8 mouse cellular contexts compared by ENCODE assay signal in the genomic region with DNA sequence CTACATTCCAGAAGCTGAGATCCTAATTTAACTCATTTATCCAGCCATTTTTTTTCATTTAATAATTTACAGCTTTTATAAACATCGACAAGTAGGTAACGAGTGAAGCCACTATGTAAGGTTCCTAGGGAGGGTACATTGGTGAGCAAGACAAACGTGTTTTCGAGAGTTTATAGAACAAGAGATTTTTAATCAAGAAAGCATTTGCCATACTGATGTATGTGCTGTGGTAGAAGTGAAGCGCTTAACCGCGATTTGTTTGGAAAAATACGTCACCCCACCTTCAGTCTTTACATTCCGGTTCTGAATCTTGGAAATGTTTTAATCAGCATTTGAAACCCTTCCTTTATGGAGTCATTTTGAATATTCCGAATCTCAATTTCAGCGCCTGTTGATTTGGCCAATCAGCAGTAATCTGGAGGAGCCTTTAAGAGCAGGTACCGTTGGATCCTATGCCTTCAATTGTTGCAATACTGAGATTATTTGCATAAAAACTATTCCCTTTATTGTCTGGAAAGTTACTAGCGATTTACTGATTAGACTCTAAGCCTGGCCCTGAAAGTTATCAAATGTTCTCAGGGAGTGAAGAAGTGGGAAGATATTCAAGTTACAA. TPM values are rescaled to one million over a fixed set of nuclear protein-coding genes. Genes with fewer than 3 reads are reported as not detected.
DNase-seq lines count a peak whose midpoint lies in the region; ATAC-seq and TF ChIP-seq lines count a peak whose summit lies in the region.

No protein-coding gene starts in this region.

- peak in 1 of 2 experiments; percentile 38; a peak in 1 of 4 replicates for TF ChIP-seq EP300 in MEL (IDR thresholded peaks at IDR 0.05; ENCODE audit: low read depth in 1 of 2, low read length in 2 of 2)

- WGBS in forebrain, embryonic 11.5 days: 4% methylated on average over 13 of the region's 13 CpGs
- WGBS in liver, embryonic 13.5 days (ENCODE audit: insufficient replicate concordance): 2% methylated on average over 13 of the region's 13 CpGs

- no peak for TF ChIP-seq RAD21 in MEL (IDR thresholded peaks at IDR 0.05; ENCODE audit: low read depth, low read length)

- H3K9me3 ChIP-seq in MEL (replicated peaks; ENCODE audit: insufficient read depth, low read length): no peaks in the 10 kb centered on the region
- H3K9me3 ChIP-seq in forebrain, embryonic 11.5 days (ENCODE audit: control insufficient read depth, low read length): no peaks in the 10 kb centered on the region
- H3K9me3 ChIP-seq in liver, embryonic 13.5 days (replicated peaks): no peaks in the 10 kb centered on the region

- H3K27me3 ChIP-seq in MEL (ENCODE audit: control insufficient read depth in 1 of 2, insufficient read depth in 2 of 2, low read length in 2 of 2): no peaks in the 10 kb centered on the region
- no peaks in the 10 kb centered on the region for H3K27me3 ChIP-seq in forebrain, embryonic 11.5 days (ENCODE audit: control insufficient read depth, insufficient read depth, low read length)
- H3K27me3 ChIP-seq in liver, embryonic 13.5 days: no peaks in the 10 kb centered on the region

- peaks cover 4 to 18% of the 10 kb centered on the region in 2 experiments; a peak in 3 of 4 replicates for H3K36me3 ChIP-seq in MEL (ENCODE audit: control insufficient read depth in 1 of 2, insufficient read depth in 2 of 2, low read length in 2 of 2)
- no peaks in the 10 kb centered on the region for H3K36me3 ChIP-seq in forebrain, embryonic 11.5 days (ENCODE audit: control insufficient read depth, insufficient read depth, low read length)
- H3K36me3 ChIP-seq in liver, embryonic 13.5 days: no peaks in the 10 kb centered on the region

- no peak for TF ChIP-seq CTCF in MEL (IDR thresholded peaks at IDR 0.05 in 2 of 3, conservative IDR thresholded peaks at IDR 0.05 in 1 of 3; ENCODE audit: control insufficient read depth in 1 of 3, insufficient read depth in 1 of 3, low read depth in 2 of 3, low read length in 3 of 3, poor library complexity in 1 of 3, severe bottlenecking in 1 of 3)

- peak overlapping the region; percentile 67 for H3K4me2 ChIP-seq in forebrain, embryonic 11.5 days (ENCODE audit: low read depth, low read length, severe bottlenecking)
- peak overlapping the region; percentile 80 for H3K4me2 ChIP-seq in liver, embryonic 13.5 days

- no peak for TF ChIP-seq POLR2A in MEL (IDR thresholded peaks at IDR 0.05; ENCODE audit: control insufficient read depth in 1 of 2, insufficient read depth in 1 of 2, low read depth in 1 of 2, low read length in 2 of 2, poor library complexity in 1 of 2)

- H3K79me2 ChIP-seq in MEL (ENCODE audit: control insufficient read depth, insufficient read depth, low read length, poor library complexity): peaks cover 35% of the 10 kb centered on the region

- peaks cover 4 to 12% of the 10 kb centered on the region in 2 experiments for H3K4me1 ChIP-seq in MEL (ENCODE audit: control insufficient read depth in 1 of 2, insufficient read depth in 2 of 2, low read length in 2 of 2)
- 0 out of 2 replicates have a peak, but pooled peaks cover 1% of the 10 kb centered on the region for H3K4me1 ChIP-seq in forebrain, embryonic 11.5 days (replicated peaks; ENCODE audit: control insufficient read depth, insufficient read depth, low read length)
- peaks cover 43% of the 10 kb centered on the region for H3K4me1 ChIP-seq in liver, embryonic 13.5 days (replicated peaks)

- H3K9ac ChIP-seq in MEL (ENCODE audit: control insufficient read depth, low read depth, low read length, poor library complexity, severe bottlenecking): peak overlapping the region; percentile 96
- peak overlapping the region; percentile 77 for H3K9ac ChIP-seq in forebrain, embryonic 11.5 days (ENCODE audit: low read length)
- peak overlapping the region; percentile 87 for H3K9ac ChIP-seq in liver, embryonic 13.5 days

- peak; percentile 16 for DNase-seq in kidney, adult 9 months
- DNase-seq in kidney, adult 11 months: no peak
- DNase-seq in MEL (ENCODE audit: low read depth, low spot score): peak; percentile 69
- no peak for DNase-seq in forebrain, embryonic 11.5 days (ENCODE audit: low spot score)
- no peak for DNase-seq in liver, embryonic 13.5 days
- DNase-seq in layer of hippocampus, adult 8-10 months (ENCODE audit: low spot score in 2 of 2): no peak
- no peak for DNase-seq in spleen, postnatal 14 days (ENCODE audit: low spot score in 2 of 2)
- no peak for DNase-seq in cerebellum, postnatal 14 days

- peak overlapping the region; percentile 72 for H3K27ac ChIP-seq in MEL (ENCODE audit: control insufficient read depth, low read depth, low read length)
- H3K27ac ChIP-seq in forebrain, embryonic 11.5 days (ENCODE audit: low read depth, low read length): peak overlapping the region; percentile 43; the same call in 1 of the 2 replicates
- peak overlapping the region; percentile 80 for H3K27ac ChIP-seq in liver, embryonic 13.5 days

- ATAC-seq in forebrain, embryonic 11.5 days (replicated peaks; ENCODE audit: low FRiP score): no peak; the same call in 1 of the 2 replicates
- ATAC-seq in liver, embryonic 13.5 days (ENCODE audit: low read depth): no peak

- peak overlapping the region; percentile 91 to 100 for H3K4me3 ChIP-seq in MEL (ENCODE audit: control insufficient read depth in 1 of 2, insufficient read depth in 1 of 2, low read depth in 2 of 2, low read length in 2 of 2)
- peak overlapping the region; percentile 59 for H3K4me3 ChIP-seq in forebrain, embryonic 11.5 days (ENCODE audit: low read depth, low read length)
- H3K4me3 ChIP-seq in liver, embryonic 13.5 days (replicated peaks): peak overlapping the region; percentile 88

TF ChIP-seq in MEL, 35 proteins besides CTCF, POLR2A, EP300 and RAD21:
- TF ChIP-seq USF1 (IDR thresholded peaks at IDR 0.05; ENCODE audit: low read depth, low read length): no peak
- peak; percentile 1; the same call in 1 of the 2 replicates for TF ChIP-seq SIN3A (IDR thresholded peaks at IDR 0.05; ENCODE audit: low read length)
- no peak; the same call in 1 of the 2 replicates for TF ChIP-seq E2F4 (IDR thresholded peaks at IDR 0.05; ENCODE audit: borderline replicate concordance, low read depth, low read length)
- TF ChIP-seq TBP (IDR thresholded peaks at IDR 0.05; ENCODE audit: low read depth, low read length): no peak; the same call in 1 of the 2 replicates
- peak; percentile 34; the same call in 1 of the 2 replicates for TF ChIP-seq TCF12 (IDR thresholded peaks at IDR 0.05; ENCODE audit: low read depth, low read length)
- TF ChIP-seq TAL1 (IDR thresholded peaks at IDR 0.05; ENCODE audit: low read length): no peak
- TF ChIP-seq KAT2A (conservative IDR thresholded peaks at IDR 0.05; ENCODE audit: low read depth, low read length): no peak
- TF ChIP-seq HCFC1 (IDR thresholded peaks at IDR 0.05; ENCODE audit: low read depth, low read length): 0 out of 2 replicates have a peak, but pooled peaks have one; percentile 10
- peak; percentile 31; the same call in 1 of the 2 replicates for TF ChIP-seq GATA1 (IDR thresholded peaks at IDR 0.05; ENCODE audit: low read depth, low read length)
- TF ChIP-seq ETS1 (IDR thresholded peaks at IDR 0.05; ENCODE audit: low read depth, low read length): 0 out of 2 replicates have a peak, but pooled peaks have one; percentile 19
- no peak for TF ChIP-seq NRF1 (IDR thresholded peaks at IDR 0.05; ENCODE audit: insufficient read depth, low read depth, low read length, poor library complexity, severe bottlenecking)
TF ChIP-seq in MEL: peak in this region for 5.

RNA-seq across cellular contexts. Expression of a gene that starts 0.8 kb away (rescaled TPM):
- 27.8 and 31.1 TPM in 2 replicates for total RNA-seq in MEL (2012; rRNA removed)
- polyA plus RNA-seq in MEL (2012; ENCODE audit: insufficient read depth in 1 of 2, insufficient read length in 2 of 2, low read depth in 1 of 2, low replicate concordance in 2 of 2, missing spikeins in 1 of 2): 10 to 100 TPM in 1 of 2 experiments, not detected in 1; 85.9 TPM
- polyA plus RNA-seq in forebrain, embryonic 11.5 days (2014; fragmentation: Nextera tagmentation; extraction: Ambion mirVana): 54.8 and 68.5 TPM in 2 replicates
- 5.7 and 9.2 TPM in 2 replicates for polyA plus RNA-seq in liver, embryonic 13.5 days (2015; fragmentation: Nextera tagmentation; extraction: Ambion mirVana)
- total RNA-seq in layer of hippocampus, adult 8-10 months (2022): 10 to 100 TPM; 25.5 to 35.9 (median 31.1) TPM

RNA-seq across cellular contexts. Expression of a gene that starts 51.0 kb away (rescaled TPM):
- not detected in 2 replicates for total RNA-seq in MEL (2012; rRNA removed)
- not detected for polyA plus RNA-seq in MEL (2012; ENCODE audit: insufficient read depth in 1 of 2, insufficient read length in 2 of 2, low read depth in 1 of 2, low replicate concordance in 2 of 2, missing spikeins in 1 of 2)
- 5.8 and 6.7 TPM in 2 replicates for polyA plus RNA-seq in forebrain, embryonic 11.5 days (2014; fragmentation: Nextera tagmentation; extraction: Ambion mirVana)
- 2.6 and 3.2 TPM in 2 replicates for polyA plus RNA-seq in liver, embryonic 13.5 days (2015; fragmentation: Nextera tagmentation; extraction: Ambion mirVana)
- total RNA-seq in layer of hippocampus, adult 8-10 months (2022): 1 to 10 TPM; 6.0 to 7.1 (median 7.0) TPM

Comparison
In these comparisons a context has a peak if more than half of its experiments do, and no peak if none do; other contexts are left out.
1. DNase-seq: peak in kidney, adult 9 months (single experiment) and MEL (single experiment); none in kidney, adult 11 months (single experiment), forebrain, embryonic 11.5 days (single experiment), liver, embryonic 13.5 days (single experiment), layer of hippocampus, adult 8-10 months (0 of 2), spleen, postnatal 14 days (0 of 2) and cerebellum, postnatal 14 days (0 of 2).
2. Peak in every context shown above with its lines, with median percentiles within 50 percentile points of each other: H3K27ac ChIP-seq, H3K4me3 ChIP-seq and H3K9ac ChIP-seq.